Mouse (Mus musculus) lung, postnatal 36 days (tissue): ENCODE results near the gene Jph3.
A peak's percentile ranks its signal among the peaks of the same experiment; 100 is the strongest.

ENCODE experiments used
- DNase-seq: peaks from one replicate; pipeline ENCODE4 v3.0.0; 2022; ENCODE audit warnings: mixed read lengths

Jph3 gene

DNA sequence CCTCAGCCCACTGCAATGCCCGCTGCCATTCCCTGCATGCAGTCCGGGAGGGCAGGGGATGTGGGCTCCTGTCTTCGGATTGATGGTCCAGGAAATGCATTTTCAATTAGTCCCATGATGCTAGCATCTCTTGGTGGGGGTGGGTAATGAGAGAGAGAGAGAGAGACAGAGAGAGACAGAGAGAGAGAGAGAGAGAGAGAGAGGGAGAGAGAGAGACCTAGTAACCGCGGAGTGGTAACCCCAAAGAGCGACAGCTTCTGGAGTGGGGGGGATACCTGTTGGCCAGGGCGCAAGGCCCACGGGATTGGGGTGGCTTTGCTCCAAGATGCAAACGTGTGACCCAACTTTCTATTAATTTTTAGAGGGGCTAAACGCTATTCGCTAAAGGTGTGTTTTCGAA is at the start of gene Jph3:
Jph3 (plus strand) TSS at position 301 of the 400 bp plus-strand sequence.
- no peak for DNase-seq

DNA sequence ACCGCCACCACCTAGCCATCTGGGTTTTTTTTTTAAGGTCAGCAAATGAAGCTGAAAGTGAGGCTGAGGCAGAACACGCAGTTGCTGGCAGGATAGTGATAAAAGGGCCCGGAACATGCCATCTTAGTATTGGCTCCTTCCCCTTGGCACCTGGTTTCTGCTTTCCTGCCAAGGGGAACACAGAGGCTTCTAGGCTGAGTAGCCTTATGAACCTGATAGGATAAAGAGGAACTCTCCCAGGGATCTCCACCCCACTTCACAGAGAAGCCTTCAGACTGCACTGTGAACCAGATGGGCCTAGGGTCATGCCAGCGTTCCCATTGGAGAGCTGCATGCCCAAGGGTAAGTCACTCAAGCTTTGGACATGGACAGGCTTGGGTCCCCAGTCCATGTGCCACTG is 48.5 kb upstream of the Jph3 start:
- no peak for DNase-seq

- DNase-seq: no peak
Observed at GRCm38 (mm10) chr8:121681457-121681856, 48.0 kb upstream of the Jph3 start.

DNA sequence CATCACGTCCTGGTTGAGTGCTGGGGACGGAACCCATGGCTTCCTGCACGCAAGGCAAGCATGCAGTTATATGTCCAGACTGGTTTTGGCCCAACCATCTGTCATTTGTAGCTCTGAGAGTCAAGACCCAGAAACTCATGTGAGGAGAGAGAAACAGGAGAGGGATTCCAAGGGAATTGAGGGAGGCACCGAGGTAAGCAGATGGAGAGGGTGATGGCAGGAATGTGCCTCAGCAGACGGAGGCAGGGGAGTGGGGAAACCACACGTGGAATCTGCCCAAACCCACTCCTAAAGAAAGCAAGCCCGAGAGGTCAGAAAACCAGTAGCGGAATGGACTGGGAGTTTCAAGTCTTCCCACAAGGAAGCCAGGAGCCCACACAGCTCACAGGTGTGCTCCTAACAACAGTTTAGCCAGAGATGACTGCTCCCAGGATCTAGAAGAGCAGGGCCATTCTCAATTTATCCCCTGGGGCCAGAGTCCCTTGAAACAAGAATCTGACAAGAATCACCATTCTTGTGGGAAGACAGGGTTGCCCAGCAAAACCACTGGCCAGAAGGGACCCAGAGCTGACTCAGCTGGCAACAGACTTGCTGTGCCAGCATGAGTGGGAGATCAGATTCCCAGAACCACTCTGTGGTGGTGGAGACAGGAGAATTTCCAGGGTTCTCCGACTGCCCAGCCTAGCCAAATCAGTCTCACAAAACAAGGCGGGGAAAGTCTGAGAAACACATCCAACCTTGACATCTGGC is 46.2 kb upstream of the Jph3 start:
- DNase-seq: no peak

DNA sequence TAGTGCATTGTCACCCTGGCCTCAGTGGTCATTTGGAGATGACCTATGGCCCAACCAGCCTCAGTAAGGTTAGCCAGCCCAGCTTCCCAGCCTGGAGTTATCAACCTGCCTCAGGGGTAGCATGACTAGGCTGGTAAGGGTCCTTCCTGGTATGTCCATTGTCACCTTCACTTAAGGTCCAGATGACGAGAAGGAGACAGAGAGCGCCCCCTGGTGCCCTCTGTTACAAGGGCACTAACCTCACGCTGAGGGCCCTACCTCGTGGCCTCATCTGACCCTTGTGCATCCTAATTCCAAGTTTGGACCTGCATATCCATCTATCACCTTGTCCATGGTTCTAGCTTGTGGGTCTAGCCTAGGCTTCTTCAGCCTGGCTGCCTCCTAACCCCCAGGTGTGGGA is 44.0 kb upstream of the Jph3 start:
- DNase-seq: peak; percentile 88

- no peak for DNase-seq
Observed at GRCm38 (mm10) chr8:121687455-121688161, 41.8 kb upstream of the Jph3 start.

DNA sequence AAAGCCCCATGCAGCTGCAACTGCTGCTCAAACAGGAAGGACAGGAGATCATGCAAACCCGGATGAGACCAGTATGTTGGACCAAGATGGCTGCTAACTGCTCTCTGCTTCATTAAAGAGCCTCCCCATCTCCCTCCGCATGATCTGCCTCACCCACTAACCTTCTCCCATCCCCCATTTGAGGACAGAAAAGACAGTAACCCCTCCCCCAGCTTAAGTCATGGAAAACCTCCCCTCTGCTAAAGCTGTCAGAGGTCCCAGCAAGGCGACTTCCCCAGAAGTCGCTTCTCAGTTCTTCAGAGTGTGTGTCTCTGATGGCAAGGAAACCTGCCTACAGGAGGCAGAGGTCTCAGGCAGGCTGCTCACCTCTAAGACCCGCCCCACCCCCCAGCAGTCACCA is 40.9 kb upstream of the Jph3 start:
- no peak for DNase-seq

GRCm38 (mm10) chr8:121694453-121694852 is 35.0 kb upstream of the Jph3 start:
- peak; percentile 62 for DNase-seq

DNA sequence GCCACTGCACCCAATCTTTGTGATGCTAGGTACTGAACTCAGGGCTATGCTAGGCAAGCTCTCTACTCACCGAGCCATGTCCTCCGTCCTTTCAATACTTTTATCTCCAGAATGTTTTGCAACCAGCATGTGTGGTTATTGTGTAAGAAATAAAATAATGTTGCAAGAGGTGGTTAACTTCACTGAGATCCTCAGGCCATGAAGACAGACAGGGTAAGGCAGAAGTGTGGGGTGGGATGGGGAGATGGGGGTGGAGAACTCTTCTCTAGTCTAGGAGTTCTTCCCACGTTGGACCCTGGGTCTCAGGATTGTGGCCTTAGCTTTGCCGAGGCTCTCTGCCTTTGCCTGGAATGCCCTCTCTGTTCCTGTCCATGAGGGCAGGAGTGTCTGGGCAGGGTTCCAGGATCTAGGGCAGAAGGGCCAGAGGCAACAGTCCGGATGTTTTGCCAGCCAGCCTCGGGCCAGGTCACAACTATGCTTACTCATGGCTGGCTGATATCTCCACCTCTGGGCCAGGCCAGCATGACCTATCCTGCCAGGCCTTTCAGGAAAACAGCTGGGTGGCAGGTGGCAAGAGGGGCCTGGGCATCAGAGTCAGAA is 33.7 kb upstream of the Jph3 start:
- DNase-seq: peak; percentile 87

GRCm38 (mm10) chr8:121697735-121698614 is 31.4 kb upstream of the Jph3 start:
- DNase-seq: no peak

DNA sequence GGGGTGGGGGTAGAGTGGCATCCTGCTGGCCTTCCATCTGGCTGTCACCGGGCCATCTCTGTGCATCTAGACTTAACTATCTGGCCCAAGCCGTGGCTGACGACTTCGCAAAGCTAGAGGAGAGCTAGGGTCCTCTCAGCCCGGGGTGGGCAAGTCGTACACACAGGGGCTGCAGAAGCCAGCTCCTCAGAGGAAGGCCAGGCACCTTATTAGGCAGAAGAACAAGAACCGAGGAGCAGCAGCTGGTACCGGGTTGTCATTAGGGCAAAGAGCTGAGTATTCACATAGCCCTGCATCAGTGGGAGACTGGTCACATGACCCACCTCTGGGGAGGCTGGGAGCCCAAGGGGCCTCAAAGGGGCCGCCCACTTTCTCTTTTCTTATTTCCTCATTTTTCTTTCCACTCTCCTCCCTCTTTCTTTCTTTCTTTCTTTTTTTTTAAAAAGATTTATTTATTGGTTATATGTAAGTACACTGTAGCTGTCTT is 30.8 kb upstream of the Jph3 start:
- DNase-seq: no peak

- DNase-seq: no peak
Observed at GRCm38 (mm10) chr8:121699936-121700335, 29.5 kb upstream of the Jph3 start.

- no peak for DNase-seq
Observed at GRCm38 (mm10) chr8:121705174-121705573, 24.2 kb upstream of the Jph3 start.

DNA sequence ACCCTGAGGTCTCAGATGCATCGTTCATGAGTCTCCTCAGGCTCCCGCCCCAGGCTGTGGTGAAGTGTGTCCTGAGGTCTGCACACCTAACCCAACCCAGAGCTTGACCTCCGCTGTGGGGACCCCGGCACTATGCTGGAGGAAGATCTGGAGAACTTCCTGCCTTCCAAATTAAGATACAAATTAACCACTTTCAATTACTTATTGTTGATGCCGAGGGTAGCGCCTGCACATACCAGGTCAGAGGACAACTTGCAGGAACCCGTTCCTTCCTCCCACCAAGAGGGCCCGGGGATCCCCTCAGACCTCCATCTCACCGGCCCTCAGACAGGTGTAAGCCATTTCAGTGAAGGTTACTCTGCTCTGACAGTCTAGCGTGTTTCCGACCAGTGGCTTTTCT is 22.5 kb upstream of the Jph3 start:
- DNase-seq: no peak

GRCm38 (mm10) chr8:121708406-121708805 is 21.0 kb upstream of the Jph3 start:
- no peak for DNase-seq

DNA sequence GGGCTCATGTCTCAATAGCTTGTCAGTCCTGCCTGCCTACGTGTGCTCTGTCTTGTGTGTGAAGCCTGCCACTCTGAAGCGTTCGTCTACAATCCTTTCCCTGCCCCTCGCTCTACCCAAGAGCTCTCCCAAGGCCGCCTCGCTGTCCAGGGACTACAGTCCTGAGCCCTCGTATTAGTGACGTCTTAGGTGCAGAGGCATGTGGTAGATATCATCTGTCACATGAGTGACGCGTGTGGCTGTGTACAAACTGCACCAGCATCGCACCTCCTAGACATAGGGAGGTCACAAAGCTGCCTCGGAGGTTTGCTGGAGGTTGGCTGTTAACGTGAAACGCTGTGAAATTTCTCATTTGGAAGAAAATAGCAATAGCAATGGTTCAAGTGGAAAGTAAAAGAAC is 11.9 kb upstream of the Jph3 start:
- no peak for DNase-seq

DNA sequence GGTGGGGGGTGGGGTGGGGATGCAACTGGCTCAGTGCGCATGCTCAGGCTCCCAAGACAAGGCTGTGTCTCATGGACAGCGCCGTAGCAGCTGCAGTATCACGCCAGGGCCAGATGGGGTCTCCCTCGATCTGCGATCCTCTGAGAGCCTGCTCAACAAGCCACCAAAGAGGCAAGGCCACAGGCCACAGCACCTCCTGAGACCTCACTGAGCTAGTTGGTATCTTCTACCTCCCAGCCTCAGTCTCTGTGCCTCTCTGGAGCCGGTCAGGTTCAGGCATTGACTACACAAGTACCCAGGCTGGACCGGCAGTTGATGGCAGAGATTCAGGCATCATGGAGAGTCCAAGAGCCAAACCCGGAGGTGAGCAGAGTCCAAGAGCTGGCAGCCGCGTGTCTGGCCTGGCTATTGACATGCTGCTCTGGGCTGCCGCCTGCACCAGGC is 11.4 kb upstream of the Jph3 start:
- DNase-seq: peak; percentile 88

DNA sequence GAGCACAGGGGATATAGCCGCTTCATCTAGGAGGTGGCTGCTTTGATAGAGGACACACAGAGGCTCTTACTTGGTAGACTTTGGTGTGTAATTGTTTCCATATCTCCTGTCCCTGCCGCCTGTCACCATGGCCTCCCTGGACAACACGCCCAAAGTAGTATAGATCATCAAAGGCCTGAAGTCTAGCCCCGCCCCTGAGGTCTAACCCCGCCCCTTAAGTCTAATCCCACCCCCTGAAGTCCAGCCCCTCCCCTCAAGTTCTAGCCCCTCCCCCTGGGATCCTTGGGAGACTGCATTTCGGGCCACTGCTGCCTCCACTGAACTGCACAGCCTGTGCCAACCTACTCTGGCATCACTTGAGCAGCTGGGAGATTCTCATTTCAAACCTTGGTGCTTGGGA is 10.5 kb upstream of the Jph3 start:
- DNase-seq: no peak

DNA sequence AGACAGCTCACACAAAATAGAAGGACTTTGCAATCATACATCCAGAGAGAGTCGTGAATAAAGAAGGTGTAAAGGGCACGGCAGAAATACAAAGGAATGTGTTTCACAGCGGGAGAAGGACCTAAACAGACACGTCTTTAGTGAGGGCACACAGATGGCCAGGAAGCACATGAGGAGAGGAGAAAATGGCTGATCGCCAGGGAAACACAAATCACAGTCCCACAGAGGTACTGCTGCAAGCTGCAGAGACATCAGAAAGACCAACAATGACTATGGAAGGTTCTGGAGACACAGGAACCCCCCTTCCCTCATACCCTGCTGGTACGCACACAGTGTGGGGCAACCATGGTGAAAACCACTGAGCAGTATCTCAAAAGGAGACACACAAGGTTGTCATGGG is 8.4 kb upstream of the Jph3 start:
- DNase-seq: no peak

DNA sequence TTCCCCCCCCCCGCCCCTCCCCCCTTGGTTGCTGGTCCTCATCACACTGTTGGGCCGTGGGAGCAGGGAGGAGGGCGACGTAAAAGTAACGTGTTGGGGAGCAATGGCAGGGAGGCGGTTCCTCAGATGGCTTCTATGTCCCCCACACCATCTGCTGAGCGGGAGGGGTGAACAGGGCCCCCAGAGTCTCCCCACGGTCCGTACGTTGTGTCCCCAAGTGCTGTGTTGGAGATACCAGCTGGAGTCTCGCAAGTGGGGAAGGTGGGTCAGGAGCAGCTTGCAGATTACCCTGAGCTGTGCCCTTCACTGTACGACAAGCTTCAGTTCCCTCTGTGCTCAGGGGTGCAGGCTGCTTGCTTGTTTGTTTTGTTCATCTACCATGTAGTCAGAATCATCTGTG is 5.6 kb upstream of the Jph3 start:
- DNase-seq: no peak

DNA sequence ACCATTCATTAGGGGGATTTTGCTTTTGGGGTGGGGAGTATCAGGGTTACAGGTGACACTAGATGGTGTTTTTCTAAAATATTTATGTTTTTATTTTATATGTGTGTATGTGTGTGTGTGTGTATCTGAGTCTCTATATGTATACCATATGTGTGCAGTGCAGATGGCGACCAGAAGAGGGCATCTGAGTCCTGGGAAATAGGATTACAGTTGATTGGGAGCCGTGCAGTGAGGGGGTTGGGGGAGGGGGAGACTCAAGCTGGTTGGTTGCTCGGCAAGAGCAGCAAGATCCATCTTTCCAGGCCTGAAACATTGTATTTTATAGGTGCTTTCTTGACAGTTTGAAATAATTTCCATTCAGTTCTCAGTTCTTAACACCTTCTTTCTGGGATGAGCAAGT is 2.3 kb upstream of the Jph3 start:
- DNase-seq: no peak

DNA sequence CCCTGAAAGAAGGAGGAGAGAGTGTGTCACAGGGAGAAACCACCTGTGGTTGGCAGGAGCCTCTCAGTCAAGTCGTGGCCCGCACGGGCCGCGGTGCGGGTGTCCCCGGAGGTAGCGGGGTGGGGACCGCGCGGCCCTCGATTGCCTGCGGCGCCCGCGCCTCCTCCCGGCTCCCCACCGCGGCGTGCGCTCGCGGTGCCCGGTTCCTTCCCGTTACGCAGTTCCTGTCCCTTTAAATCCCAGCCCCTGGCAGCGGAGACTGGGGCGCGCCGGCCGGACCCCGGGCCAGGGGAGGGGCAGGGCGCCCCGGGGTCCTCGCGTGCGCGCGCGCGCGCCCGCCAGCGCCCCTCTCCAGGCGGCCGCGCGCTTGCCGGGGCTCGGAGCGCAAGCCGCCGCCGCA is 331 bp downstream of the Jph3 start:
- no peak for DNase-seq

- DNase-seq: no peak
Observed at GRCm38 (mm10) chr8:121730170-121730569, 747 bp downstream of the Jph3 start.
